Mouse (Mus musculus): ENCODE measurements at regions not wholly inside any gene's neighbourhood (a gene's known extent, or its start where the extent isn't known, plus 50 kb on each side); places are given as distances from the start of the nearest gene placed in this dataset.

DNA sequence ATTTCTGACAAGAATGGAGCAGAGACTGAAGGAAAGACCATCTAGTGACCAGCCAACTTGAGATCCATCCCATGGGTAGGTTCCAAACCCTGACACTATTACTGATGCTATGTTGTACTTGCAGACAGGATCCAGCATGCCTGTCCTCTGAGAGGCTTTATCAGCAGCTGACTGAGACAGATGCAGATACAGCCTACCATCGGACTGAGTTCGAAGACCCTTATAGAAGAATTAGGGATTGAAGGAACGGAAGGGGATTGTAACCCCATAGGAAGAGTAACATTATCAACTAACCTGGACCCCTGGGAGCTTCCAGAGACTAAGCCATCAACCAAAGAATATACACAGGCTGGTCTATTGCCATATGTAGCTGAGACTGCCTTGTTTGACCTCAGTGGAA is 183.1 kb upstream of the Adcy2 start:
- no peak for DNase-seq (ENCODE audit: low spot score in 2 of 2)

DNA sequence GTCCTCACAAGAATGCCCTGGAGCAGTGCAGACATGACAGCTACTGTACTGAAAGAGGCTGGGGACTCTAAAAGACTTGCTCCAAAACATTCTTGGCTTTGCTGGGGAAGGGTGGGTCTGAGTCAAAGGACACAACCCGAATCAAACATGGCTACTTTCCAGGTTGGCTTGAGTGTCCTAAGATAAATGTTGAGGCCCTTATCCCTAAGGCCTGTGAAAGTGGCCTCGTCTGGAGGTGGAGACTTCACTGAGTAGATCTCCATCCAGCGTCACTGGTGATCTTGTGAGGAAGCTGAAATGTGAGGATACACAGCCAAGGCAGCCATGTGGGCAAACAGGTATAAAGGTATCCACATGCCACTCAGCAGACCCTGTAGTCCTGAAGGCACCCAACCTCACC is 191.3 kb upstream of the Adcy2 start:
- no peak for DNase-seq (ENCODE audit: low spot score in 2 of 2)

DNA sequence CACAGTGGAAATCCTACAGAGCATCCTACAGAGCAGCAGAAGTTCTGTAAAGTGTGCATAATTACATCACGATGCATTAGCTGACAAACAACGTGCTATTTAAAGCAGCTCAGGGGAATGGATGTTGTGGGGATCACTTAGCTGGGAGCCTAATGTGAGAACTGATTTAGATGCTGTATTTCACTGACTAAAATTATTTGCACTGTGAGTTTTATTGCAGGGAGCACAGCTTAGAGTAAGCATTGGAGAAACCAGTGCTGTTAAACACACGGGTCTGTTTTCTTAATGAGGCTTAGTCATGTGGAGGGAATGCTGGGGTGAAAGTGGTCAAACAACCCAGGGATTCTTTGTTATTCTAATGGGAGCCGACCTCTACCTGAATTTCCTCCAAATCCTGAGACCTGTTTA is 197.1 kb upstream of the Adcy2 start:
- DNase-seq (ENCODE audit: low spot score in 2 of 2), result no peak

DNA sequence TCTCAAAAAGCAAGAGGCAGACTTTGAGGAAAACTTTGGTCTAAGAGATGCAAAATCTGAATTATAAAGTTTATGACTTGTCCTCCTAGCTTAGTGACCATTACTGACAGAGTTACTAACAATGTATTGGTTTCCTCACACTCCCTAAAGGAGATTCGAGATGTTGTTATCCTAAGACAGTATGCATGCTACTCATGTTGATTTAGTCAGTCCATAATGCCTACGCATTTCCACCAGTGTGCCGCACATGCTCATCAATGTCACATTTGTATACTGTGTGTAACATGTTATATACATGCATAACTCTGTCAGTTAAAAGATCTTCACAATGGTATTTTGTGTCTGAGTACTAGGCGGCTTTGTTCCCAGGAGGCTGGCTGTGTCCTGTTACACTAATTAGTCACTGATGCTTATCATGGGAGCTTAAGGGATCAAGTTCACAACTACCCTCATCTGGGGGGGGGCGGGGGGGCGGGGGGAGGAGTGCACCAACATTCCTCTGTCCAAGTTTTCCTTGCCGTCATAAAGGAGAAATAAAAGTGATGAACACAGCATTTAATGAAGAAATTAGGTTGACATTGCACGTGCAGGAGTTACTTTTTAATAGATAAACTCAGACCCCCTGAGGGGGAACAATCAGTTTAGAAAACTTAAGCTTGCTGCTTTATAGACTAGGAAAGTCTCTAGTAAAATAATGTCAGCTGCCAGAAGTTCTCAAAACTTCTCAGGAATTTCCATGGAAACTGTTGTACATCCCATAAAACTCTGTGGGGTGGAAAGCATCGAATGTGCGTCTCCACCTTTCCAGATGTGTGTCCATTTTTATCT is 208.6 kb upstream of the Adcy2 start:
- DNase-seq (ENCODE audit: low spot score in 2 of 2), result no peak

DNA sequence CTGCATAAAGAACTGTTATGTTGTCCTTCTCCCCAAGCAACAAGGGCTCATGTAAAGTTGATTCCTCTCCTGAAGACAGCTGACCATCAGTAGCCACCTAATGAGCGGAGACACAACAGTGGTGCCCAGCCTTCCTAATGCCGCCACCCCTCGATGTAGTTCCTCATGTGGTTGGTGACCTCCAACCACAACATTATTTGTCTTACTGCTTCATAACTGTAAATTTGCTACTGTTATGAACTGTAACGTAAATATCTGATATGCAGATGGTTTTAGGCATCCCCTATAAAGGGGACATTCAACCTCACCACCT is 209.2 kb upstream of the Adcy2 start:
- DNase-seq (ENCODE audit: low spot score in 2 of 2), result no peak

DNA sequence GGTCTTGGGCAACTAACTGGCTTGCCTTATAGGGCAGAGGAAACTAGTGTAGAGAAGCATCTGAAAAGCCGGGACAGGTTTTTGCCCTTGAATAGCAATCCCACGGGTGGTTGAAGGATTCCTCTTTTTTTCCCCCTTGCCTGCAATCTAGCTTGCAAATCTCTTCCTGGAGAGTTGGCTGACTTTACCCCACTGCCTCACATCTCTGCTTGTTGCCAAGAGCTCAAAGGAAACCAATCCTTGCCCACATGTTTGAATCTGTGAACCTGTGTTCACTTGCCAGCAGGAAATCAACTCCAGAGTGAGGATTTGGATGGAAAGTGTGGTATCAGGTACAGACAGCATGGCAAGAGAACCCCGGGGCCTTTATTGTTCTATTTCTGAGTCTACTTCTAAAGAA is 217.2 kb upstream of the Adcy2 start:
- DNase-seq (ENCODE audit: low spot score in 2 of 2), result peak in 1 of 2 experiments; percentile 6

DNA sequence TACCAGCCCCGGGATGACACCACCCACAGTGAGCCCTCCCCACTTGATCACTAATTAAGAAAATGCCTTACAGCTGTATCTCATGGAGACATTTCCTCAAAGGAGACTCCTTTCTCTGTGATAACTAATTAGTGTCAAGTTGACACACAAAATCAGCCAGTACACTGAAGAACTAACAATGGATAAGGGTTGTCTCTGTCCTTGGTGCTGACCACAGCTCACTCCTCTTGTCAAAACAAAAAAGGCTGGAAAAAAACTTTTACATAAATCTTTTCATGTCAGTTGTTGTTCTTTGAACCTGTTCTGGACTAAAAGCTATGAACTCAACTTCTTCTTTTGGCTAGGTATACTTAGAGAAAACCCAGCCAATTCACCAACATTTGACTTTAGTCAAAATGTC is 221.1 kb upstream of the Adcy2 start:
- no peak for DNase-seq (ENCODE audit: low spot score in 2 of 2)

DNA sequence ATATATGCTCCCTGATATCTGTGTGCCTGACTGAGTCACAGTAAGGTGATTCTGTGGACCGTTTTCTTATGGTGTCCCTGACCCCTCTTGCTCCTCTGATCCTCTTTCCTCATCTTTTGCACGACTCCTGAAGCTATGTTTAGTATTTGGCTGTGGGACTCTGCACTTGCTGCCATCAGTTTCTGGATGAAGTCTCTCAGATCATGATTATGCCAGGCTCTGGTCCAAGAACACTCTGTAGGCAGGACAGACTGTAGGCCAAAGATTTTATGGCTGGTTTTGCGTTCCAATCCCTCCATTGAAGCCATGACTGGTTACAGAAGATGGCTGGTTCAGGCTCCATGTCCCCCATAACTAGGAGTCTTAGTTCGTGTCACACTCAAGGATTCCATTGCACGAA is 227.2 kb upstream of the Adcy2 start:
- no peak for DNase-seq (ENCODE audit: low spot score in 2 of 2)

DNA sequence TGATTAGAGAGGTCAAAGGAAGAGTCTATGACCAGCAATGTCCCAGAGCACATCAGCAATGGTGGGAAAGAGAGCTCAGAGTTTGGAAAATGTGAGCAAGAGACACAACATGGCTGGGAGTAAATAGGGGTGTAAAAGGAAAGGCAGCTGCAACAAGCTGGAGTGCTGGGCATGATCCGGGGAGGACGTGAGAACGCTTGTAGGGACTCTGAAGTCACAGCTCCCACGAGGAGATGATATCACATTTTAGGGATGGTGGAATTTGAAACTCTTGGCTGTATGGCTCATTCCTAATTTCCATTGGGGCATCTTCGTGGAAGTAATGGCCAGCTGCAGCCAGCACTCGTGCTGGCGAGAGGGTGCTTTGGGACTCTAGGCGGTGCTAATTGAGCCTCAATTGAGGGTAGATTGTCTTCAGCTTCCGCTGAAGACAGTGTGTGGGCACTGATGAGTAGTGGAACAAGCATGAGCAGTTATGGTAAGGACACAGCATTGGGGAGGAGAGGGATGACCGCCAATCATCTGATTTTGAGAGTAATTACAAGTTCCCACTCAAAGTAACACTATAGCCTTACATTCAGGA is 231.1 kb upstream of the Adcy2 start:
- DNase-seq (ENCODE audit: low spot score in 2 of 2), result no peak

DNA sequence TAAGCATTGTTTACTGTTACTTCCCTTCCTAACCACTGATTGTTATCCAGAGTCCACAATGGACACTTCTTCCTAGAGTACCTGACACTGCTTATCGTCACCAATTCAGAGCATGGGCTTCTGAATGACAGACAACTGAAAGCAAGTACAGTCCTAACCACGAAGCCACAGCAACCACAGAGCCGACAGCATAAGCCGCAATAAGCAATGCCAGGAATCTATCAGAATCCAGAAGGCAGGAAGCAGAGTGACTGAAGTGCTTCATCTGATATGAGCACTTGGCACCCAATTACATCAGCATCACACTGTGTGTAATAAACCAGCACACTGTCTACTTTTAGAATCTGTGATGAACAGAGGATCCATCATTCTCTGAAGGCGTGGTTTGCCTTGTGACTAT is 237.0 kb upstream of the Adcy2 start:
- no peak for DNase-seq (ENCODE audit: low spot score in 2 of 2)

DNA sequence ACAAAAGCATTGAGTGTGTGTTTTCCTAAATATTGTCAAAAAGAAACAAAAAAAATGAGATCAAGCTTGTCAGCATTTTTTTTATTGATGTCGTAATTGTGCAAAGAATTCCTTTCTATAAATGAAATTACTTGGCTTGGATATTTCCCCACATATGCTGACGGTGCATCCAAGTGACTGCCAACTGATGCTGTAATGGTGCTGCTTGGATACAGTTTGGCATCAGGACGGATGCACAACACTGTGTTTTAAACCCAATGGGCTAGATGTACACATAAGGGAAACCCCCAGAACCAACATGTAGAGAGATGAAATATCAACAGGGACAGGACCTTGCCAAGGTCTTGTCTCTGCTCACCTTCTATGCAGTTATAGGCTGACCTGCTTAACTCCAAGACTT is 238.6 kb upstream of the Adcy2 start:
- no peak for DNase-seq (ENCODE audit: low spot score in 2 of 2)

DNA sequence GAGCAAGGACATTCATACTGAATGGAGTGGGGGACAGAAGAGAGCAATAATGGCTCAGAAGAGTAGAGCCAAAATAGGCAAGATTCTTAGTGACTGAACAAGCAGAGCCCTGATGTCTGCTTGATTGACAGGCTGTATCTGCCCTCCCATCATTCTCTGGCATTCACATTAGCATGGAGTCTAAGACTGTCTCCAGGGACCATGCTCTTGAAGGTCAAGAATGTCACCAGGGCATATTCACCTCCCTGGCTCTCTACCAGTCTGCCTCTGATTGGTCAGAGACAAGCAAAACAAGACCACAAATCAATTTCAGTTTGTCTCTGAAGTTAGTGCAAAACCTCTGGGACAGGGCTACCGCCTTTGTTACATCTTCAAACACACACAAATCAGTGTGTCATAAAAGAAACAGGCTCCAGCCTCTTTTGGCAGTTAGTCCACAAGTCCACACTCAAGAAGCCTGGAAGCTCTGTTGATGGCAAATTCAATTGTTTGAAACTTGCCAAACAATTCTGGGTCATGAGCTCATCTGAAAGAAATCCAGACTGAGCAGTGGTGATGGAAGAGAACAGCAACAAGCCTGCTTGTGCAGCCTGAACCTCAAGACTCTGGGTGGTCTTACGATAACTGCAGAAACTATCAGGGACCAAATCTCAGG is 240.0 kb upstream of the Adcy2 start:
- no peak for DNase-seq (ENCODE audit: low spot score in 2 of 2)

DNA sequence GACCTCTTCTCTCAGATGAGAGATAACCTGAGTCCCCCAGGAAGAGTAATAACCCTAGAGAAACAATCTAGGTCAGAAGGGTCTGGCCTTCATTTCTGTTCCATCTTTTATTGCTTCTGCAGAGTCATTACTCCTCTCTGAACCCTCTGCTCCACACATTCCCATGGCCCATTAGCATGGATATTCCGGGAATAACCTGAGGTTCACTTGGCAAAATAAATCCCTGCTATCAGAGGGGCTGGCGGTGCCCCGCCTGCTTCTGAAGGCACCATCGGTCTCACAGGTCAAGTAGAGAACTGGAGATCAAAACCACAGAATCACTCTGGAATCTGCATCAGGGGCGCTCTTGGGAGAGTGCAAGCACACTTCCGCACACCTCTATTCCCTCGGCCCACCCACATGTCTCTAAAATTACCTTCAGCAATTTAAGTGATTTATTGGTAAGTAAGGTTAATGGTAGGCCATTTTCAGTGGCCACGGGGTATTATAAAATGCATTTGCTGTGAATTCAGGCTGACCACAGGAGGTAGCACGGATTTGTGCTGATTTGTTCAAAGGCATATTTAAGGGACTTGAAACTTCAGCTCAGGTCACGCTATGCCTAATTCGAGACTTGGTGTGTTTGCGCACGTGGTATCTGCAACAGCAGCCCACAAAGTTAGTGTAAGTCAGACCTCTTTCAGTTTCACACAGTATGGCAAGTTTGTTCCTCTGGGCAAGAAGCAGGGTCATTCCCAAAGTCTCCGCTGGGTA is 243.4 kb upstream of the Adcy2 start:
- DNase-seq (ENCODE audit: low spot score in 2 of 2), result no peak

DNA sequence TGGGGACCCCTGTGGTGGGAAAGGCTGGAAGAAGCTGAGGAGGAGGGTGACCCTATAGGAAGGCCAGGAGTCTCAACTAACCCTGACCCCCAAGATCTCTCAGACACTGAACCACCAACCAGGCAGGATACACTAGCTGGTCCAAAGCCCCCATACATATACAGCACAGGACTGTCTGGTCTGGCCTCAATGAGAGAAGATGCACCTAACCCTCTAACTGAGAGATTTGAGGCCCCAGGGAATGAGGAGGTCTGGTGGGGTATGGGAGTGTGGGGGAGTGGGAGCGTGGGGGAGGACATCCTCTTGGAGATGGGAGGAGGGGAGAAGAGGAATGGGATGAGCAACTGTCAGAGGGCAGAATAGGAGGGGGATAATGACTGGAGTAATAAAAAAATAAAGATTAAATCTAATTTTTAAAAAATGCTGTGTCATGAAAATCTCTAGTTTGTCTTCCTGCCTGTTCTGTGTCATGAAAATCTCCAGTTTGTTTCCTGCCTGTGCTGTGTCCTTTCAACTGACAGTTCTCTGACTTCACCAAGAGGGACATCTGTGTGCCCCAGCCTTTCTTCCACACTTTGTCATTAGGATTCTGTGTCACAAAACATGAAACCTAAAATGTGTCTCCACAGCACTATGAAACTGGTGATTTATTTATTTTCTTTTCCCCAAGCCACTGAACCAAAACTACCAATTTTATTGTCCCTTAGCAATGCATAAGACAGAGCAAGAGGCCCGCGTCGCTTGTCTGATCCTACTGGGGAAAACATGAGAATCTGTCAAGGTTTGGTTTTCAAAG is 251.2 kb upstream of the Adcy2 start:
- no peak for DNase-seq (ENCODE audit: low spot score in 2 of 2)

DNA sequence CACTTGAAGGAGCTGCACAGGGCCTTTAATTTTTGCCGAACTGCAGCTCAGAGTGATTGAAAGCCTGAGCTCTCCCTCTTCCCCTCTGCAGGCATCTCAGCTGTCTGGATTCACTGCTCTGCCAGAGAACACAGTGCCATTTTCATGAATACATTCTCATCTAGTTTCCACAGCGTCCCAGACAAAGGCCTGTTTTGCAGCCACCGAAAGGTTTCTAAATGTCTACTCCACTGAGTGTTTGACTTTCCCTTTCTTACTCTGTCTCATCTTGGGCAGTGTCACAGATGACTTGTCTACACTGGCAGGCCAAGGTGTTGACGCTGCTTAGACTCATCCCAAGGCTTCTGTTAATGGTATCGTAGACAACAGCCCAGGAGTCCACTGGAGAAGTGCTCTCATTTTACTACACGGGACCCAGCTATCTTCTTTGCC is 251.8 kb upstream of the Adcy2 start:
- DNase-seq (ENCODE audit: low spot score in 2 of 2), result no peak

DNA sequence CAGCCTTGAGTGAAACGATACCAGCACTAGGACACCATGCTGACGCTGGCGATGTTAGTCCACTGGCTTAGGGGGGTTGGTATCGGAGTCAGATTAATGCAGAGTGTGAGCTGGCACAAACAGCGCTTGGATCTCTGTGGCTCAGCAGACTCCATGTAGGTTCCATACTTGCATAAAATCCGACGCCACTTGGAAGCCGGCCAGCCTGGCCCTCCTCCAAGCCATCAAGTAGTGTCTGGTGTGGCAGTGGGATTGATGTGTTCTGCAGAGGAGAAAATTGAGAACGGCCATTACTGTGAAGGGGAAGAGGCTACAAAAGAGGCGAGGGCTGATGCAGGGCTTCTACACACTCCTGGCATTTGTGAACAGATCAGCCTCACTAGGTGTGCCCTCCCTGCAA is 253.0 kb upstream of the Adcy2 start:
- DNase-seq (ENCODE audit: low spot score in 2 of 2), result peak in 1 of 2 experiments; percentile 10

DNA sequence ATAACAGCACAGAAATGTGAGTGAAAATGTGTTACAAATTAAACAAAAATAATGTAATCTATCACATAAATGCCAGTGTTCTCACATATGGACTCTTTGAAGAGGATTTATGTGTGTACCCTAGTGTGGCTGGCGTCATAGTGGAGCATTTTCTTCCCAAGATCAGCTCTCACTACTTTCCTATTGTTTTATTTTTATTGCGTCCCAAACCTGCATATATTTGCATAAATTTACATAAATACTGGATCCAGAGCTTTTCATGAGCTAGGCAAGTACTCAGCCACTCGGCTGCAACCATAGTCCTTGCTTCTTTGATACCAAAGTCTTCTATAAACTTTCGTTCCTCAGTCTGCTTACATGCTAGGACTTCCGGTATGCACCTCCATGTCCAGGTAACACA is 261.1 kb upstream of the Adcy2 start:
- DNase-seq (ENCODE audit: low spot score in 2 of 2), result no peak

DNA sequence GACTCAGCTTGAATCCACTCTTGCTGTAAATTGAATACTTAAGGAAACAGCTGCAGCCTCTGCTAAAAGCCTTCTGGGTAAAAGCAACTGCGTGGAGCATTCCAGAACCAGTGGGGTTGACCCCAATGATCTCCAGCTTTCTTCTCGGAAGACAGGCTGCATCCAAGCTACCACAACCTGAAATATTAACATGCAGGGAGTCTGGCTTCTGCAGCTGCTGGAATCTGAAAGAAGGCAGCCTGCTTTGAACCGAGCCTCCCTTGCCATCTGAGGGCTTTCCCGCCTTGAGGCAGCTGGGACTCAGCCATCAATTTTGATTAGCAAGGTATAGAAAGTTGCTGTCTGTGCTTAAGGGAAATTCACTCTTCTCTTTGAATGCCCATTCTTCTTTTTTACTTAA is 261.6 kb upstream of the Adcy2 start:
- DNase-seq (ENCODE audit: low spot score in 2 of 2), result no peak

DNA sequence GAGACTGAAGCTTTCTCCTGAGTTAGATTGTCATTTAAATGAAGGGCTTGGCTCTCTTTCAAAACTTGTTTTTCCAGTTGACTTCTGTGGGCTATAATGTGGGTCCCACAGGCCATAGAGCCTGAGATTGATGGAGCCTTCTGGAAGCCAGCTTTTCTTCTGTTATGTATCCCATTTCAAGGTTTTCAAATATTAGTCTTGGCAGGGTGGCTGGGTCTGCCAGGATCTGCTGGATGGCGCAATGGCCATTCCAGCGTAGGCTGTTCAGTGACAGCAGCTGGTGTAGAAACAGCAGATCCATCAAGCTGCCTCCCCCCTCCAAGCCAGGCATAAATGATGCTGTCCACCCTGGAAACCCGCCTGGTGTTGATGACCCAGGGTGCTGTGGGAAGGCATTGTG is 264.4 kb upstream of the Adcy2 start:
- peak in 1 of 2 experiments; percentile 0 for DNase-seq (ENCODE audit: low spot score in 2 of 2)

DNA sequence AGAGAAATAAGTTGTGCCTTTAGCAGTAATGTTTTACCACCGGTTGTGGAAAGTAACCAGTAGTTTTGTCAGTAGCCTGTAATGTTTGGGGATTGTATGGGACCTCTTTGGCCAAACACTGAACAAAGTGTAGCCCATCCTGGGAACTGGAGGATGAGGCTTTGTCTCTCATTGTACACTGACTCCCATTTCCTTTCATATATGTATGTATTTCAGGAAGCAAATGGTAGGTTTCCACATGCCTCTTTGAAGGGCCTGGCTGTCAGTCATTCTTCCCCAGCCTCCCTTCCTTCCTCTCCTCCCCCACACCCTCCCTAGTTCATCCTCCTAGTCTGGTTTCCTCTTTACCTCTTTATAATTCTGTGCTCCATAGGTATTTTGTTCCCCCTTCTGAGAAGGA is 266.7 kb upstream of the Adcy2 start:
- DNase-seq (ENCODE audit: low spot score in 2 of 2), result no peak

DNA sequence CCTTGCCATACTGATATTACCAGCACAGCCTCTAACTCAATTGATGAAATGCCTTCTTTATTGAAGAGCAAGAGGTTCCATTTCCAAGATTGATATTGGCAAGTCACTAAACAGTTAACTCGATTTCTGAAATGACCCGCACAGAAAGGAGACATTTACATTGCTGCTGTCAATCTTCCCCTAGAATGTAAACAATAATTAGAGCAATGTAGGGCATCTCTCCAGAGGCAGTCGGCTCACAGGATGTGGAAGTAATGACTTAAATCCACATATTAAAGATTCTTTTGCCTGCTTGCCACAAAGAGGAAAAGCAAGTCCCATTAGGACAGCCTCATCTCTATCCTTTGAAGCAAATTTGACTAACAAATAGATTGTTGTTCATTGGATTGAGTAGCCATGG is 261.0 kb upstream of the Nsun2 start:
- no peak for DNase-seq (ENCODE audit: low spot score in 2 of 2)

DNA sequence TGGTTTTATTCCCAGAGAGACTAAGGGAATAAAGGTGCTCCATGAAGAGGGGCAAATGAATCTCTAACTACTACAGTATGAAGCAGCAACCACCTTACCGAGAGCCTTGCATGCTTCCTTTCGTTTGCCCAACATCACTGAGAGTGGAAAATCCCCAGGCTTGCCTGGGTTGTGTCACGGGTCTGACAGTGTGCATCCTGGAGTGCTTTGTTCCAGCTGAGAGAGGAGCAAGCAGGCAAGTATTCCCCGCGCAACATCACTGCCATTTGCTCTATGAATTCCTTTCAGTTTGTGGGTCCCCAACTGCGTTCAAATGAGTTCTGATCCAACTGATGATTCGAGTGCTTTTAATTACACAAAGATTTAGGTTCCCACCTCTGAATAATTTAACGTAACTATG is 253.9 kb upstream of the Nsun2 start:
- no peak for DNase-seq (ENCODE audit: low spot score in 2 of 2)

Data from left cerebral cortex, adult 9 months (tissue).